28 mouse cellular contexts compared by ENCODE assay signal in the genomic region with DNA sequence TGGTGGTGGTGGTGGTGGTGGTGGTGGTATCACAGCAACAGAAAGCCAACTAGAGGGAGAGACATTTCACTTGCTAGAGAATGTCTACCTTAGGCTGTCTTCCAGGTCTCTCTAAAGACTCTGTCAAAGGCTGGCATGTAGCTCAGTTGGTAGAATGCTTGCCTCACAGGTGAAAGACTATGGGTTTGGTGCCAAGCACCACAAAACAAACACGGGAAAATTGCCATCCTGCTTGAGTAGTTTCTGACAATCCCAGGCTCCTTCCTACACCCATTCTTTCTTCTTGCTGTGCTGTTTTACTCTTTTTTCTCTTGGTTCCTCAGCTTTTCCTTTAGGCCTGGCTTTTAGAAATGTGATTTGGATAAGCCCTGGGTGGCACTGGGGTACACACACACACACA. TPM values are rescaled to one million over a fixed set of nuclear protein-coding genes. Genes with fewer than 3 reads are reported as not detected.
"Had no signal": no experiment of that assay in that cellular context is flagged by ENCODE, and none has a peak within 500 bp of the region (broad histone marks: within the 10 kb centered on the region; RNA-seq: fewer than 3 reads in every experiment).

No protein-coding gene starts in this region.

- H3K36me3 ChIP-seq: heart, embryonic 10.5 days; heart, embryonic 12.5 days; hindbrain, embryonic 10.5 days; hindbrain, embryonic 12.5 days; intestine, embryonic 15.5 days; kidney, embryonic 15.5 days; limb, embryonic 12.5 days had no signal

- H3K27ac ChIP-seq: gastrocnemius, adult 2 months; heart, embryonic 10.5 days; hindbrain, embryonic 10.5 days; hindbrain, embryonic 12.5 days; hindbrain, embryonic 14.5 days; intestine, embryonic 15.5 days; kidney, embryonic 15.5 days; kidney, postnatal 0 days; limb, embryonic 12.5 days had no signal

- H3K4me3 ChIP-seq: gastrocnemius, adult 2 months; heart, embryonic 10.5 days; heart, embryonic 12.5 days; hindbrain, embryonic 10.5 days; hindbrain, embryonic 12.5 days; intestine, embryonic 15.5 days; kidney, embryonic 15.5 days; limb, embryonic 12.5 days had no signal

- H3K27me3 ChIP-seq: hindbrain, embryonic 12.5 days; intestine, embryonic 15.5 days; kidney, embryonic 15.5 days had no signal

- DNase-seq: gastrocnemius, adult 2 months; gastrocnemius, postnatal 10 days; gastrocnemius, postnatal 25 days; heart, adult 18-20 months; heart, postnatal 10 days; heart, postnatal 4 days; kidney, adult 18-20 months; kidney, adult 9 months; kidney, postnatal 14 days; layer of hippocampus, adult 9-11 months; layer of hippocampus, postnatal 36 days; left cerebral cortex, postnatal 4 days had no signal

RNA-seq across cellular contexts. Expression of a gene that starts 5.1 kb away (rescaled TPM):
- polyA plus RNA-seq: frontal cortex, adult 2 months; heart, embryonic 10.5 days; heart, embryonic 12.5 days; heart, embryonic 14.5 days; heart, embryonic 16.5 days; hindbrain, embryonic 10.5 days; hindbrain, embryonic 12.5 days; hindbrain, embryonic 16.5 days; inflammation-experienced regulatory T-cells, adult 6 months; intestine, postnatal 0 days; kidney, embryonic 15.5 days; kidney, postnatal 0 days; large intestine, adult 2 months; limb, embryonic 12.5 days had no signal
